Mouse (Mus musculus): ENCODE results near the gene Robo3. TPM values are rescaled to one million over a fixed set of nuclear protein-coding genes. Genes with fewer than 3 reads are reported as not detected.

Gene Robo3
- polyA plus RNA-seq, 1 experiment from 2014 or later = 0.53 TPM

- Histone ChIP-seq H3K27ac (no peak overlapping the region), H3K4me3 (replicated peaks) (peak overlapping the region; percentile 35), H3K4me1 (peaks cover 11% of the 10 kb centered on the region), H3K27me3 (peaks cover 34% of the 10 kb centered on the region), H3K9ac (0 out of 2 replicates have a peak overlapping the region, but pooled peaks have one; percentile 41), H3K9me3 (replicated peaks) (no peaks in the 10 kb centered on the region), H3K36me3 (no peaks in the 10 kb centered on the region), H3K4me2 (peak overlapping the region; percentile 62)
- 12% methylated on average over 12 of the region's 12 CpGs for WGBS
- ATAC-seq (replicated peaks; ENCODE audit: low FRiP score) = peak; percentile 34
Measured at GRCm38 (mm10) chr9:37421239-37421638, 11.8 kb downstream of the Robo3 start.

- 0 out of 2 replicates have a peak overlapping the region, but pooled peaks have one; percentile 41 for H3K9ac ChIP-seq
Measured at GRCm38 (mm10) chr9:37420676-37421075, 12.4 kb downstream of the Robo3 start.

GRCm38 (mm10) chr9:37418791-37419190, 14.3 kb downstream of the Robo3 start:
- Histone ChIP-seq H3K4me1 (peaks cover 11% of the 10 kb centered on the region), H3K9me3 (replicated peaks) (no peaks in the 10 kb centered on the region), H3K9ac (no peak overlapping the region), H3K4me2 (no peak overlapping the region), H3K27ac (no peak overlapping the region), H3K27me3 (peaks cover 20% of the 10 kb centered on the region), H3K4me3 (replicated peaks) (no peak overlapping the region), H3K36me3 (no peaks in the 10 kb centered on the region)
- ATAC-seq (replicated peaks; ENCODE audit: low FRiP score) = no peak
- WGBS = 71% methylated on average over 4 of the region's 4 CpGs

More at GRCm38 (mm10) chr9:37420676-37421075, 12.4 kb downstream of the Robo3 start:
- Histone ChIP-seq H3K4me3 (replicated peaks) (peak overlapping the region; percentile 35), H3K27me3 (peaks cover 34% of the 10 kb centered on the region), H3K27ac (no peak overlapping the region), H3K9me3 (replicated peaks) (no peaks in the 10 kb centered on the region), H3K36me3 (no peaks in the 10 kb centered on the region), H3K4me2 (peak overlapping the region; percentile 62), H3K4me1 (peaks cover 11% of the 10 kb centered on the region)
- peak; percentile 94 for ATAC-seq (replicated peaks; ENCODE audit: low FRiP score)
- under 1% methylated on average over 27 of the region's 27 CpGs for WGBS

GRCm38 (mm10) chr9:37414666-37415065, 18.4 kb downstream of the Robo3 start:
- no peak overlapping the region for H3K4me2 ChIP-seq
- 0 out of 2 replicates have a peak, but pooled peaks cover 2% of the 10 kb centered on the region for H3K4me1 ChIP-seq
- 82% methylated on average over 3 of the region's 3 CpGs for WGBS
- no peak overlapping the region for H3K9ac ChIP-seq
- H3K27ac ChIP-seq = no peak overlapping the region
- H3K4me3 ChIP-seq (replicated peaks) = no peak overlapping the region
- H3K9me3 ChIP-seq (replicated peaks) = no peaks in the 10 kb centered on the region
- no peak for ATAC-seq (replicated peaks; ENCODE audit: low FRiP score)
- no peaks in the 10 kb centered on the region for H3K36me3 ChIP-seq
- peaks cover 5% of the 10 kb centered on the region; the same call in 1 of the 2 replicates for H3K27me3 ChIP-seq

GRCm38 (mm10) chr9:37412989-37413388, 20.1 kb downstream of the Robo3 start:
- Histone ChIP-seq H3K4me3 (replicated peaks) (no peak overlapping the region), H3K27ac (no peak overlapping the region), H3K36me3 (no peaks in the 10 kb centered on the region), H3K4me1 (peaks cover 5% of the 10 kb centered on the region), H3K9ac (no peak overlapping the region), H3K4me2 (no peak overlapping the region), H3K27me3 (peaks cover 7% of the 10 kb centered on the region; the same call in 1 of the 2 replicates), H3K9me3 (replicated peaks) (no peaks in the 10 kb centered on the region)
- WGBS = 50% methylated on average over 3 of the region's 3 CpGs
- no peak for ATAC-seq (replicated peaks; ENCODE audit: low FRiP score)

GRCm38 (mm10) chr9:37409698-37410445, 23.2 kb downstream of the Robo3 start:
- 65% methylated on average over 8 of the region's 8 CpGs for WGBS
- ATAC-seq (replicated peaks; ENCODE audit: low FRiP score) = no peak

GRCm38 (mm10) chr9:37407850-37408502, 25.1 kb downstream of the Robo3 start:
- H3K9ac ChIP-seq = no peak overlapping the region
- H3K4me3 ChIP-seq (replicated peaks) = no peak overlapping the region
- H3K4me2 ChIP-seq = peak overlapping the region; percentile 38
- H3K27ac ChIP-seq = no peak overlapping the region
- no peaks in the 10 kb centered on the region for H3K36me3 ChIP-seq
- peaks cover 8% of the 10 kb centered on the region for H3K4me1 ChIP-seq
- WGBS = 15% methylated on average over 19 of the region's 19 CpGs
- H3K27me3 ChIP-seq = peaks cover 20% of the 10 kb centered on the region
- H3K9me3 ChIP-seq (replicated peaks) = no peaks in the 10 kb centered on the region
- no peak; the same call in 1 of the 2 replicates for ATAC-seq (replicated peaks; ENCODE audit: low FRiP score)

More at GRCm38 (mm10) chr9:37409698-37410445, 23.2 kb downstream of the Robo3 start:
- no peak overlapping the region for H3K9ac ChIP-seq
- H3K4me2 ChIP-seq = no peak overlapping the region
- no peak overlapping the region for H3K4me3 ChIP-seq (replicated peaks)
- no peak overlapping the region for H3K27ac ChIP-seq
- H3K36me3 ChIP-seq = no peaks in the 10 kb centered on the region
- peaks cover 9% of the 10 kb centered on the region for H3K4me1 ChIP-seq
- H3K9me3 ChIP-seq (replicated peaks) = no peaks in the 10 kb centered on the region
- H3K27me3 ChIP-seq = peaks cover 20% of the 10 kb centered on the region

- Histone ChIP-seq H3K4me1 (peaks cover 7% of the 10 kb centered on the region), H3K27me3 (peaks cover 20% of the 10 kb centered on the region), H3K9ac (no peak overlapping the region), H3K9me3 (replicated peaks) (no peaks in the 10 kb centered on the region), H3K4me3 (replicated peaks) (no peak overlapping the region), H3K27ac (no peak overlapping the region), H3K36me3 (no peaks in the 10 kb centered on the region), H3K4me2 (no peak overlapping the region)
- no peak for ATAC-seq (replicated peaks; ENCODE audit: low FRiP score)
- WGBS = 0% methylated on average over 1 of the region's 1 CpGs
Measured at GRCm38 (mm10) chr9:37406372-37406771, 26.7 kb downstream of the Robo3 start.

GRCm38 (mm10) chr9:37403011-37403410, 30.0 kb downstream of the Robo3 start:
- WGBS = 83% methylated on average over 7 of the region's 7 CpGs
- Histone ChIP-seq H3K4me2 (peak overlapping the region; percentile 35), H3K36me3 (no peaks in the 10 kb centered on the region), H3K9ac (no peak overlapping the region), H3K4me3 (replicated peaks) (peak overlapping the region; percentile 35), H3K27ac (no peak overlapping the region), H3K9me3 (replicated peaks) (no peaks in the 10 kb centered on the region), H3K27me3 (peaks cover 13% of the 10 kb centered on the region), H3K4me1 (peaks cover 6% of the 10 kb centered on the region)
- ATAC-seq (replicated peaks; ENCODE audit: low FRiP score) = no peak

GRCm38 (mm10) chr9:37402501-37402900, 30.5 kb downstream of the Robo3 start:
- H3K4me3 ChIP-seq (replicated peaks) = peak overlapping the region; percentile 35
- H3K9me3 ChIP-seq (replicated peaks) = no peaks in the 10 kb centered on the region
- H3K36me3 ChIP-seq = no peaks in the 10 kb centered on the region
- 88% methylated on average over 7 of the region's 7 CpGs for WGBS
- H3K27ac ChIP-seq = no peak overlapping the region
- H3K4me2 ChIP-seq = peak overlapping the region; percentile 35; the same call in 1 of the 2 replicates
- H3K4me1 ChIP-seq = 0 out of 2 replicates have a peak, but pooled peaks cover 2% of the 10 kb centered on the region
- H3K9ac ChIP-seq = 0 out of 2 replicates have a peak overlapping the region, but pooled peaks have one; percentile 21
- H3K27me3 ChIP-seq = peaks cover 10% of the 10 kb centered on the region
- ATAC-seq (replicated peaks; ENCODE audit: low FRiP score) = no peak

- 10% methylated on average over 7 of the region's 7 CpGs for whole genome bisulfite sequencing
- ATAC-seq (replicated peaks; ENCODE audit: low FRiP score) = 0 out of 2 replicates have a peak, but pooled peaks have one; percentile 29
- H3K36me3 ChIP-seq = no peaks in the 10 kb centered on the region
- H3K9ac ChIP-seq = 0 out of 2 replicates have a peak within 1 kb of the TSS, but pooled peaks have one; percentile 21
- H3K27ac ChIP-seq = peak within 1 kb of the TSS; percentile 69
- 0 out of 2 replicates have a peak, but pooled peaks cover 2% of the 10 kb centered on the region for H3K4me1 ChIP-seq
- peak within 1 kb of the TSS; percentile 35 for H3K4me3 ChIP-seq (replicated peaks)
- H3K9me3 ChIP-seq (replicated peaks) = no peaks in the 10 kb centered on the region
- H3K4me2 ChIP-seq = peak within 1 kb of the TSS; percentile 35; the same call in 1 of the 2 replicates
- H3K27me3 ChIP-seq = peaks cover 3% of the 10 kb centered on the region
Measured at GRCm38 (mm10) chr9:37401802-37402201, 31.2 kb downstream of the Robo3 start, which contains the start of gene Robo4. Robo4 (plus strand) TSS chr9:37401897.

GRCm38 (mm10) chr9:37400585-37400984, 32.5 kb downstream of the Robo3 start:
- peak; percentile 63; the same call in 1 of the 2 replicates for ATAC-seq (replicated peaks; ENCODE audit: low FRiP score)
- Histone ChIP-seq H3K4me2 (no peak overlapping the region), H3K27me3 (no peaks in the 10 kb centered on the region), H3K9me3 (replicated peaks) (no peaks in the 10 kb centered on the region), H3K4me1 (0 out of 2 replicates have a peak, but pooled peaks cover 2% of the 10 kb centered on the region), H3K27ac (peak overlapping the region; percentile 69), H3K36me3 (no peaks in the 10 kb centered on the region), H3K4me3 (replicated peaks) (no peak overlapping the region), H3K9ac (no peak overlapping the region)
- 82% methylated on average over 2 of the region's 2 CpGs for WGBS
